Mouse (Mus musculus) embryonic facial prominence, embryonic 13.5 days (tissue): ENCODE measurements around the gene Gm9857. TPM values are rescaled to one million over a fixed set of nuclear protein-coding genes. Genes with fewer than 3 reads are reported as not detected.

Experiments
- ATAC-seq: fragments of 200-750 bp; cut with Nextera tagmentation; 2 replicates; pipeline ENCODE4 v1.8.0; 2017; ENCODE audit warnings: low read depth; ENCODE audit not compliant: insufficient number of reproducible peaks, insufficient read depth, low FRiP score, low TSS enrichment
- H3K27ac ChIP-seq: fragments of 300-500 bp; sonication (generic); 2 replicates; pipeline ENCODE4 v1.5.1; 2015; ENCODE audit warnings: moderate library complexity, mild to moderate bottlenecking, inconsistent platforms
- H3K27me3 ChIP-seq: fragments of 300-500 bp; sonication (generic); 2 replicates; pipeline ENCODE4 v1.6.1; 2015; ENCODE audit warnings: mild to moderate bottlenecking, inconsistent platforms
- H3K36me3 ChIP-seq: fragments of 300-500 bp; sonication (generic); 2 replicates; pipeline ENCODE4 v1.6.1; 2015; ENCODE audit warnings: mild to moderate bottlenecking, inconsistent platforms
- H3K4me1 ChIP-seq: fragments of 300-500 bp; sonication (generic); 2 replicates; pipeline ENCODE4 v1.6.1; 2015; ENCODE audit warnings: inconsistent platforms
- H3K4me2 ChIP-seq: fragments of 300-500 bp; sonication (generic); 2 replicates; pipeline ENCODE4 v1.6.1; 2015; ENCODE audit warnings: moderate library complexity, mild to moderate bottlenecking, inconsistent platforms
- H3K4me3 ChIP-seq: fragments of 300-500 bp; sonication (generic); 2 replicates; pipeline ENCODE4 v1.5.1; 2015; ENCODE audit warnings: mild to moderate bottlenecking, inconsistent platforms
- H3K9ac ChIP-seq: fragments of 300-500 bp; sonication (generic); 2 replicates; pipeline ENCODE4 v1.6.1; 2015; ENCODE audit warnings: mild to moderate bottlenecking, inconsistent platforms
- H3K9me3 ChIP-seq: fragments of 300-500 bp; sonication (generic); 2 replicates; pipeline ENCODE4 v1.6.1; 2016; ENCODE audit warnings: inconsistent platforms
- WGBS: fragments of 180-500 bp; shearing (Covaris S2); methylation state at CpG from one replicate; pipeline ENCODE4 v1.1.7; 2015; ENCODE audit warnings: mixed read lengths; 5-methylcytosine and 5-hydroxymethylcytosine counted together
- polyA plus RNA-seq: library from polyadenylated mRNA; unstranded; fragments of >200 nt; fragmentation: Nextera tagmentation; extraction: Ambion mirVana; gene quantifications from 2 replicates; pipeline ENCODE4 v1.2.1, GENCODE M21; 2015

Gm9857 gene
- polyA plus RNA-seq, 1 experiment from 2014 or later, result not detected

- WGBS, result 81% methylated on average over 3 of the region's 3 CpGs
- Histone ChIP-seq H3K4me1 (0 out of 2 replicates have a peak, but pooled peaks cover 4% of the 10 kb centered on the region), H3K27me3 (no peaks in the 10 kb centered on the region), H3K9ac (no peak overlapping the region), H3K4me3 (no peak overlapping the region), H3K4me2 (no peak overlapping the region), H3K27ac (no peak overlapping the region), H3K9me3 (no peaks in the 10 kb centered on the region), H3K36me3 (no peaks in the 10 kb centered on the region)
- ATAC-seq, result no peak
Measured at GRCm38 (mm10) chr3:108963278-108963677, 23.0 kb upstream of the Gm9857 start.

- Histone ChIP-seq H3K9ac (no peak overlapping the region), H3K4me1 (0 out of 2 replicates have a peak, but pooled peaks cover 4% of the 10 kb centered on the region), H3K27ac (no peak overlapping the region), H3K36me3 (no peaks in the 10 kb centered on the region), H3K27me3 (no peaks in the 10 kb centered on the region), H3K4me2 (no peak overlapping the region), H3K9me3 (no peaks in the 10 kb centered on the region), H3K4me3 (no peak overlapping the region)
- no peak for ATAC-seq
- WGBS, result 52% methylated on average over 6 of the region's 6 CpGs
Measured at GRCm38 (mm10) chr3:108961655-108962054, 21.4 kb upstream of the Gm9857 start.

GRCm38 (mm10) chr3:108961226-108961625 lies 21.0 kb upstream of the Gm9857 start:
- Histone ChIP-seq H3K36me3 (no peaks in the 10 kb centered on the region), H3K27me3 (no peaks in the 10 kb centered on the region), H3K9me3 (no peaks in the 10 kb centered on the region), H3K27ac (no peak overlapping the region), H3K4me2 (no peak overlapping the region), H3K9ac (no peak overlapping the region), H3K4me1 (0 out of 2 replicates have a peak, but pooled peaks cover 4% of the 10 kb centered on the region), H3K4me3 (no peak overlapping the region)
- no peak for ATAC-seq
- 52% methylated on average over 7 of the region's 7 CpGs for WGBS

GRCm38 (mm10) chr3:108959680-108960295 lies 19.5 kb upstream of the Gm9857 start:
- Histone ChIP-seq H3K36me3 (no peaks in the 10 kb centered on the region), H3K4me3 (no peak overlapping the region), H3K9me3 (no peaks in the 10 kb centered on the region), H3K27ac (no peak overlapping the region), H3K27me3 (no peaks in the 10 kb centered on the region), H3K4me2 (no peak overlapping the region), H3K4me1 (0 out of 2 replicates have a peak, but pooled peaks cover 4% of the 10 kb centered on the region), H3K9ac (no peak overlapping the region)
- WGBS, result 75% methylated on average over 13 of the region's 13 CpGs
- no peak for ATAC-seq

GRCm38 (mm10) chr3:108957976-108958375 lies 17.7 kb upstream of the Gm9857 start:
- Histone ChIP-seq H3K4me3 (no peak overlapping the region), H3K9ac (no peak overlapping the region), H3K27ac (no peak overlapping the region), H3K27me3 (no peaks in the 10 kb centered on the region), H3K36me3 (no peaks in the 10 kb centered on the region), H3K4me2 (no peak overlapping the region), H3K4me1 (0 out of 2 replicates have a peak, but pooled peaks cover 4% of the 10 kb centered on the region), H3K9me3 (no peaks in the 10 kb centered on the region)
- ATAC-seq, result no peak

- H3K9ac ChIP-seq, result no peak overlapping the region
- no peak overlapping the region for H3K27ac ChIP-seq
- no peak overlapping the region for H3K4me2 ChIP-seq
- H3K4me1 ChIP-seq, result 0 out of 2 replicates have a peak, but pooled peaks cover 3% of the 10 kb centered on the region
- H3K27me3 ChIP-seq, result no peaks in the 10 kb centered on the region
- 87% methylated on average over 10 of the region's 10 CpGs for whole genome bisulfite sequencing
- H3K36me3 ChIP-seq, result no peaks in the 10 kb centered on the region
- no peaks in the 10 kb centered on the region for H3K9me3 ChIP-seq
- H3K4me3 ChIP-seq, result no peak overlapping the region
- no peak for ATAC-seq
Measured at GRCm38 (mm10) chr3:108940996-108941395, 751 bp upstream of the Gm9857 start.

GRCm38 (mm10) chr3:108939573-108939972 lies 672 bp downstream of the Gm9857 start, which contains the start of gene Henmt1:
TSS of gene Henmt1 (plus strand) at chr3:108939873.
- H3K4me2 ChIP-seq, result peak within 1 kb of the TSS; percentile 61
- no peak for ATAC-seq
- WGBS, result 64% methylated on average over 5 of the region's 5 CpGs

GRCm38 (mm10) chr3:108938691-108939090 lies 1.6 kb downstream of the Gm9857 start:
- Histone ChIP-seq H3K4me3 (no peak overlapping the region), H3K9me3 (no peaks in the 10 kb centered on the region), H3K4me1 (0 out of 2 replicates have a peak, but pooled peaks cover 3% of the 10 kb centered on the region), H3K9ac (no peak overlapping the region), H3K27me3 (no peaks in the 10 kb centered on the region), H3K27ac (no peak overlapping the region), H3K4me2 (no peak overlapping the region), H3K36me3 (no peaks in the 10 kb centered on the region)
- no peak for ATAC-seq
- WGBS, result 88% methylated on average over 5 of the region's 5 CpGs

More at GRCm38 (mm10) chr3:108939573-108939972, 672 bp downstream of the Gm9857 start, which contains the start of gene Henmt1:
- peak within 1 kb of the TSS; percentile 41 for H3K4me3 ChIP-seq
- no peaks in the 10 kb centered on the region for H3K27me3 ChIP-seq
- no peak within 1 kb of the TSS for H3K27ac ChIP-seq
- H3K36me3 ChIP-seq, result no peaks in the 10 kb centered on the region
- H3K9ac ChIP-seq, result peak within 1 kb of the TSS; percentile 55
- no peaks in the 10 kb centered on the region for H3K9me3 ChIP-seq
- 0 out of 2 replicates have a peak, but pooled peaks cover 3% of the 10 kb centered on the region for H3K4me1 ChIP-seq

GRCm38 (mm10) chr3:108933557-108933956 lies 6.7 kb downstream of the Gm9857 start:
- WGBS, result 95% methylated on average over 6 of the region's 6 CpGs
- no peaks in the 10 kb centered on the region for H3K27me3 ChIP-seq
- no peak overlapping the region for H3K4me3 ChIP-seq
- H3K9ac ChIP-seq, result no peak overlapping the region
- no peaks in the 10 kb centered on the region for H3K36me3 ChIP-seq
- no peaks in the 10 kb centered on the region for H3K4me1 ChIP-seq
- no peak overlapping the region for H3K27ac ChIP-seq
- no peak for ATAC-seq
- no peaks in the 10 kb centered on the region for H3K9me3 ChIP-seq
- no peak overlapping the region for H3K4me2 ChIP-seq

- Histone ChIP-seq H3K27me3 (no peaks in the 10 kb centered on the region), H3K4me2 (no peak overlapping the region), H3K4me1 (no peaks in the 10 kb centered on the region), H3K4me3 (no peak overlapping the region), H3K27ac (no peak overlapping the region), H3K9ac (no peak overlapping the region), H3K36me3 (no peaks in the 10 kb centered on the region), H3K9me3 (no peaks in the 10 kb centered on the region)
- ATAC-seq, result no peak
- WGBS, result 66% methylated on average over 1 of the region's 1 CpGs
Measured at GRCm38 (mm10) chr3:108926308-108926707, 13.9 kb downstream of the Gm9857 start.

GRCm38 (mm10) chr3:108925677-108926076 lies 14.6 kb downstream of the Gm9857 start:
- WGBS, result 85% methylated on average over 4 of the region's 4 CpGs
- Histone ChIP-seq H3K27me3 (no peaks in the 10 kb centered on the region), H3K27ac (no peak overlapping the region), H3K4me2 (no peak overlapping the region), H3K36me3 (no peaks in the 10 kb centered on the region), H3K4me1 (no peaks in the 10 kb centered on the region), H3K4me3 (no peak overlapping the region), H3K9me3 (no peaks in the 10 kb centered on the region), H3K9ac (no peak overlapping the region)
- no peak for ATAC-seq

GRCm38 (mm10) chr3:108921822-108922221 lies 18.4 kb downstream of the Gm9857 start:
- 90% methylated on average over 1 of the region's 1 CpGs for WGBS
- no peaks in the 10 kb centered on the region for H3K9me3 ChIP-seq
- H3K9ac ChIP-seq, result no peak overlapping the region
- H3K4me2 ChIP-seq, result no peak overlapping the region
- ATAC-seq, result no peak
- no peak overlapping the region for H3K27ac ChIP-seq
- H3K27me3 ChIP-seq, result no peaks in the 10 kb centered on the region
- H3K36me3 ChIP-seq, result no peaks in the 10 kb centered on the region
- no peak overlapping the region for H3K4me3 ChIP-seq
- no peaks in the 10 kb centered on the region for H3K4me1 ChIP-seq
